Comparison of ENCODE assay signal across 8 mouse cellular contexts in genomic region chr5:34761509-34761908, GRCm38 (mm10). TPM values are rescaled to one million over a fixed set of nuclear protein-coding genes. Genes with fewer than 3 reads are reported as not detected.
DNase-seq lines count a peak whose midpoint lies in the region; ATAC-seq and TF ChIP-seq lines count a peak whose summit lies in the region.

Gene Htt, plus strand, starts transcription at chr5:34761740.

- DNase-seq in ES-E14 (ENCODE audit: low read depth, low spot score) = peak; percentile 96
- peak; percentile 97 for DNase-seq in cerebellum, adult 11-12 months
- peak; percentile 95 for DNase-seq in heart, postnatal 25 days (ENCODE audit: low spot score)
- peak; percentile 98 to 99 for DNase-seq in layer of hippocampus, adult 18-20 months (ENCODE audit: low spot score in 2 of 2)
- peak; percentile 95 for DNase-seq in lung, adult 2 months
- peak; percentile 98 for DNase-seq in thymus, adult 18-20 months

- 0 out of 2 replicates have a peak within 1 kb of the TSS, but pooled peaks have one; percentile 32 for H3K27ac ChIP-seq in ES-E14 (ENCODE audit: insufficient read depth, low read depth, low read length, poor library complexity, severe bottlenecking)
- peak within 1 kb of the TSS; percentile 93 for H3K27ac ChIP-seq in forebrain, embryonic 15.5 days (replicated peaks)

- no peak for TF ChIP-seq CTCF in lung, adult 2 months (IDR thresholded peaks at IDR 0.05; ENCODE audit: insufficient read depth, low read length)

- peak within 1 kb of the TSS; percentile 61 for H3K4me2 ChIP-seq in forebrain, embryonic 15.5 days (replicated peaks)

- peak within 1 kb of the TSS; percentile 90 to 98 for H3K4me3 ChIP-seq in ES-E14 (ENCODE audit: insufficient read depth in 1 of 2, low read depth in 1 of 2, low read length in 2 of 2, poor library complexity in 1 of 2, severe bottlenecking in 1 of 2)
- peak within 1 kb of the TSS; percentile 66 for H3K4me3 ChIP-seq in forebrain, embryonic 15.5 days
- H3K4me3 ChIP-seq in lung, adult 2 months (replicated peaks; ENCODE audit: extremely low read depth, low read depth, low read length) = peak within 1 kb of the TSS; percentile 97

- peak; percentile 84 for TF ChIP-seq POLR2A in lung, adult 2 months (IDR thresholded peaks at IDR 0.05; ENCODE audit: borderline replicate concordance, extremely low read depth, low read depth, low read length)

- no peaks in the 10 kb centered on the region for H3K36me3 ChIP-seq in ES-E14 (ENCODE audit: control insufficient read depth, insufficient read depth, low read length, poor library complexity, severe bottlenecking)
- H3K36me3 ChIP-seq in forebrain, embryonic 15.5 days = no peaks in the 10 kb centered on the region

- no peaks in the 10 kb centered on the region for H3K27me3 ChIP-seq in forebrain, embryonic 15.5 days

- WGBS in forebrain, embryonic 15.5 days = under 1% methylated on average over 35 of the region's 35 CpGs
- under 1% methylated on average over 35 of the region's 35 CpGs for WGBS in lung, adult 2 months

- peak; percentile 99 for ATAC-seq in forebrain, embryonic 15.5 days (replicated peaks)
- ATAC-seq in neutrophil, adult 5-6 weeks (ENCODE audit: extremely low read depth, insufficient number of reproducible peaks, low FRiP score, poor library complexity, severe bottlenecking) = peak; percentile 95

- H3K9me3 ChIP-seq in ES-E14 (ENCODE audit: control insufficient read depth, insufficient read depth, low read depth, low read length) = no peaks in the 10 kb centered on the region
- no peaks in the 10 kb centered on the region for H3K9me3 ChIP-seq in forebrain, embryonic 15.5 days

- in situ Hi-C loops in ES-E14 (cut with MboI; ENCODE audit: low sequenced_read_pairs in 2 of 2, unreplicated experiment in 2 of 2) = no loop called here

- H3K9ac ChIP-seq in ES-E14 (ENCODE audit: insufficient read depth, low read depth, low read length, poor library complexity, severe bottlenecking) = peak within 1 kb of the TSS; percentile 82
- peak within 1 kb of the TSS; percentile 67 for H3K9ac ChIP-seq in forebrain, embryonic 15.5 days (replicated peaks)

- peaks cover 2 to 3% of the 10 kb centered on the region in 2 experiments; a peak in 2 of 4 replicates for H3K4me1 ChIP-seq in ES-E14 (ENCODE audit: control insufficient read depth in 2 of 2, insufficient read depth in 2 of 2, low read length in 2 of 2, poor library complexity in 1 of 2)
- peaks cover 17% of the 10 kb centered on the region for H3K4me1 ChIP-seq in forebrain, embryonic 15.5 days
- peaks cover 5% of the 10 kb centered on the region; the same call in 1 of the 2 replicates for H3K4me1 ChIP-seq in lung, adult 2 months (ENCODE audit: control insufficient read depth, insufficient read depth, low read length)

- intact Hi-C loops in heart, postnatal 25 days (cut with DNase I) = loop anchor here (5.0 to 10.0 kb wide), 2 partner anchors 99 to 247 kb away; partner anchors contain the start of genes Grk4, Nop14 and Tnip2

TF ChIP-seq in ES-E14, 5 proteins besides CTCF, POLR2A, EP300 and RAD21:
- TF ChIP-seq ZNF384 (IDR thresholded peaks at IDR 0.05; ENCODE audit: low read depth, low read length) (no peak), ZC3H11A (IDR thresholded peaks at IDR 0.05; ENCODE audit: borderline replicate concordance, low read depth, low read length) (no peak), CHD2 (IDR thresholded peaks at IDR 0.05; ENCODE audit: low read depth, low read length) (no peak), MAFK (IDR thresholded peaks at IDR 0.05; ENCODE audit: insufficient read depth, low read depth, low read length) (no peak), HCFC1 (IDR thresholded peaks at IDR 0.05; ENCODE audit: borderline replicate concordance, insufficient read depth, low read length) (no peak; the same call in 1 of the 2 replicates)

RNA-seq across cellular contexts. Expression of gene Htt, which starts in this region (rescaled TPM):
- 25.6 and 34.0 TPM in 2 replicates for total RNA-seq in ES-E14 (2012; rRNA removed)
- polyA plus RNA-seq in forebrain, embryonic 15.5 days (2015; fragmentation: Nextera tagmentation; extraction: Ambion mirVana) = 13.6 and 14.3 TPM in 2 replicates
- total RNA-seq in heart, postnatal 25 days (2021) = 10 to 100 TPM; 12.7 to 12.9 TPM
- total RNA-seq in layer of hippocampus, adult 18-20 months (2021) = 10 to 100 TPM; 75.0 to 76.4 TPM
- 10.4 and 13.4 TPM in 2 replicates for polyA plus RNA-seq in lung, adult 2 months (2012; rRNA removed)
- 27.9 and 30.7 TPM in 2 replicates for total RNA-seq in neutrophil, adult 5-6 weeks (2017)

Comparison
In these comparisons a context has a peak if more than half of its experiments do, and no peak if none do; other contexts are left out.
1. Peak in every context shown above with its lines: DNase-seq, ATAC-seq, H3K4me3 ChIP-seq and H3K27ac ChIP-seq.